Mouse (Mus musculus) cortical plate, adult 2 months (tissue): ENCODE data around the gene Gm14226.

ENCODE experiments used
- CTCF ChIP-seq: fragments of 200-500 bp; IDR thresholded peaks from 2 replicates; pipeline ENCODE4 v1.5.1; 2011; ENCODE audit warnings: mild to moderate bottlenecking, control low read depth, low read length; ENCODE audit not compliant: insufficient read depth; ENCODE audit errors: extremely low read depth
- POLR2A ChIP-seq: fragments of 200-500 bp; IDR thresholded peaks from 2 replicates; pipeline ENCODE4 v1.6.1; 2011; ENCODE audit warnings: mild to moderate bottlenecking, low read length, control low read depth; ENCODE audit not compliant: insufficient read depth; ENCODE audit errors: extremely low read depth

DNA sequence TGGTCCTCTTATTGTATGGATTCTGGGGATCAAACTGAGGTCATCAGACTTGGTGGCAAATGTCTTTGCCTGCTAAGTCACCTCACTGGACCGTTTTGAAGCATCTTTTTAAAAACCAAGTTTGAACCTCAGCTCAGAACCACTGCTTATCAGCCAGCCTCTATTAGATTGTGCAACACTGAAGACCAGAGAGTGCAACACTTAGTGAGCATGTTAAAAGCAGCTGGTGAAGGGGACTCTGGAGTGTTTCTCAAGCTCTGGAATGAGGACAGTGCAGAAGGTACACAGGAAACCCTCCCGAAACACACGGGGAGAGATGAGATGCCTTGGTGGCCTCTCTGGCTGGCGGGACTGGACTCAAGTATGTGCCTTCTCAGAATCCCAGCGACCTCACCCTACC lies 26.0 kb upstream of the Gm14226 start:
- no peak for TF ChIP-seq CTCF
- no peak for TF ChIP-seq POLR2A
